ENCODE assay signal across 21 mouse cellular contexts in the genomic region with DNA sequence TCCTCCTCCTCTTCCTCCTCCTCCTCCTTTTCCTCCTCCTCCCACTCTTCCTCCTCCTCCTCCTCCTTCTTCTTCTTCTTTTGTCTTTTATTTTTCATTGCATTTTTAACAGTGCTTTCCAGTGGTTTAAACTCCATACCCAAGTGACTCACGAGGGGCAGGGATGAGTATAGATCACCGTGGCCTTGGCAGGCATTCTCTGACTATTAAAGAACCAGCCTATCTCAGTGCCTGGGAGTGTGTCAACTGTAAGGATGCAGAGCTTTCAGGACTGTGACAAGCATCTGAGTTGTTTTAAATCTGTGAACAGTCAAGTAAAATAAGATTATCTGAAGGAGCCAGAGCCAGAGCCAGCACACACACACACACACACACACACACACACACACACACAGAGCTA.
DNase-seq lines count a peak whose midpoint lies in the region; ATAC-seq and TF ChIP-seq lines count a peak whose summit lies in the region.
"Had no signal": no experiment of that assay in that cellular context is flagged by ENCODE, and none has a peak within 500 bp of the region (broad histone marks: within the 10 kb centered on the region; RNA-seq: fewer than 3 reads in every experiment).

No protein-coding gene starts in this region.

- WGBS in limb, embryonic 11.5 days, result 81% methylated on average over 2 of the region's 2 CpGs
- WGBS in kidney, adult 2 months, result 81% methylated on average over 2 of the region's 2 CpGs

- peak; percentile 64 to 67 for DNase-seq in adrenal gland, postnatal 36 days
- DNase-seq in adrenal gland, postnatal 4 days (ENCODE audit: low spot score in 2 of 2), result no peak
- peak; percentile 6 for DNase-seq in testis, postnatal 10 days (ENCODE audit: low spot score)
- no peak for DNase-seq in testis, postnatal 14 days (ENCODE audit: low spot score)
- DNase-seq in limb, embryonic 11.5 days (ENCODE audit: low spot score), result no peak
- no peak for DNase-seq in kidney, adult 2 months
- DNase-seq: adrenal gland, adult 8-10 months; B cell, adult 2 months; cerebellum, adult 11 months; cerebellum, adult 9-10 months; cerebellum, postnatal 25 days; gastrocnemius, postnatal 36 days; heart, adult 18-20 months; heart, postnatal 10 days; kidney, adult 11 months had no signal

- no peak overlapping the region for H3K4me3 ChIP-seq in limb, embryonic 11.5 days (ENCODE audit: low read depth, low read length)
- H3K4me3 ChIP-seq in kidney, adult 2 months (ENCODE audit: insufficient read depth, low read depth, low read length), result no peak overlapping the region
- H3K4me3 ChIP-seq: embryonic facial prominence, embryonic 12.5 days; forebrain, embryonic 15.5 days; hindbrain, embryonic 13.5 days had no signal

- no peak for TF ChIP-seq POLR2A in kidney, adult 2 months (IDR thresholded peaks at IDR 0.05; ENCODE audit: low read depth, low read length)

- H3K9ac ChIP-seq in limb, embryonic 11.5 days (ENCODE audit: low read length), result no peak overlapping the region
- H3K9ac ChIP-seq: embryonic facial prominence, embryonic 12.5 days; forebrain, embryonic 15.5 days; hindbrain, embryonic 13.5 days had no signal

- ATAC-seq in limb, embryonic 11.5 days (ENCODE audit: insufficient number of reproducible peaks, low FRiP score, low TSS enrichment, low read depth), result no peak
- ATAC-seq: CD4-positive, CD25-positive, alpha-beta regulatory T cell, adult 4 months; forebrain, embryonic 15.5 days; hindbrain, postnatal 0 days had no signal

- no peak overlapping the region for H3K4me2 ChIP-seq in limb, embryonic 11.5 days (ENCODE audit: low read depth, severe bottlenecking)
- H3K4me2 ChIP-seq: embryonic facial prominence, embryonic 12.5 days; forebrain, embryonic 15.5 days; hindbrain, embryonic 13.5 days had no signal

- H3K27ac ChIP-seq in limb, embryonic 11.5 days (replicated peaks; ENCODE audit: low read depth, low read length), result peak overlapping the region; percentile 32; the same call in 1 of the 2 replicates
- no peak overlapping the region for H3K27ac ChIP-seq in kidney, adult 2 months (ENCODE audit: insufficient read depth, low read depth, low read length)
- H3K27ac ChIP-seq: embryonic facial prominence, embryonic 12.5 days; forebrain, embryonic 15.5 days; hindbrain, embryonic 13.5 days; hindbrain, postnatal 0 days had no signal

- H3K27me3 ChIP-seq in limb, embryonic 11.5 days (ENCODE audit: control insufficient read depth, insufficient read depth, low read length), result no peaks in the 10 kb centered on the region
- H3K27me3 ChIP-seq in kidney, adult 2 months (replicated peaks; ENCODE audit: control insufficient read depth, insufficient read depth, low read length), result no peaks in the 10 kb centered on the region
- H3K27me3 ChIP-seq: embryonic facial prominence, embryonic 12.5 days; forebrain, embryonic 15.5 days; hindbrain, embryonic 13.5 days had no signal

- H3K36me3 ChIP-seq in limb, embryonic 11.5 days (ENCODE audit: control insufficient read depth, insufficient read depth, low read length), result no peaks in the 10 kb centered on the region
- H3K36me3 ChIP-seq in kidney, adult 2 months (ENCODE audit: control insufficient read depth, insufficient read depth, low read length), result no peaks in the 10 kb centered on the region
- H3K36me3 ChIP-seq: embryonic facial prominence, embryonic 12.5 days; forebrain, embryonic 15.5 days; G1E; hindbrain, embryonic 13.5 days had no signal

- peaks cover 36% of the 10 kb centered on the region for H3K4me1 ChIP-seq in limb, embryonic 11.5 days (ENCODE audit: control insufficient read depth, insufficient read depth, low read length)
- H3K4me1 ChIP-seq in kidney, adult 2 months (ENCODE audit: control insufficient read depth, insufficient read depth, low read length), result no peaks in the 10 kb centered on the region

- TF ChIP-seq CTCF in kidney, adult 2 months (conservative IDR thresholded peaks at IDR 0.05; ENCODE audit: insufficient read depth, insufficient read length, low read depth, low read length), result no peak

- no peaks in the 10 kb centered on the region for H3K9me3 ChIP-seq in limb, embryonic 11.5 days (ENCODE audit: control insufficient read depth, low read length)
- H3K9me3 ChIP-seq: embryonic facial prominence, embryonic 12.5 days; forebrain, embryonic 15.5 days; hindbrain, embryonic 13.5 days had no signal

Comparison
In these comparisons a context has a peak if more than half of its experiments do, and no peak if none do; other contexts are left out.
1. DNase-seq: peak in adrenal gland, postnatal 36 days (2 of 2) and testis, postnatal 10 days (single experiment); none in adrenal gland, postnatal 4 days (0 of 2), testis, postnatal 14 days (single experiment), limb, embryonic 11.5 days (single experiment) and kidney, adult 2 months (single experiment).